Mouse (Mus musculus): ENCODE data around the gene Ciita.

The Ciita gene

DNA sequence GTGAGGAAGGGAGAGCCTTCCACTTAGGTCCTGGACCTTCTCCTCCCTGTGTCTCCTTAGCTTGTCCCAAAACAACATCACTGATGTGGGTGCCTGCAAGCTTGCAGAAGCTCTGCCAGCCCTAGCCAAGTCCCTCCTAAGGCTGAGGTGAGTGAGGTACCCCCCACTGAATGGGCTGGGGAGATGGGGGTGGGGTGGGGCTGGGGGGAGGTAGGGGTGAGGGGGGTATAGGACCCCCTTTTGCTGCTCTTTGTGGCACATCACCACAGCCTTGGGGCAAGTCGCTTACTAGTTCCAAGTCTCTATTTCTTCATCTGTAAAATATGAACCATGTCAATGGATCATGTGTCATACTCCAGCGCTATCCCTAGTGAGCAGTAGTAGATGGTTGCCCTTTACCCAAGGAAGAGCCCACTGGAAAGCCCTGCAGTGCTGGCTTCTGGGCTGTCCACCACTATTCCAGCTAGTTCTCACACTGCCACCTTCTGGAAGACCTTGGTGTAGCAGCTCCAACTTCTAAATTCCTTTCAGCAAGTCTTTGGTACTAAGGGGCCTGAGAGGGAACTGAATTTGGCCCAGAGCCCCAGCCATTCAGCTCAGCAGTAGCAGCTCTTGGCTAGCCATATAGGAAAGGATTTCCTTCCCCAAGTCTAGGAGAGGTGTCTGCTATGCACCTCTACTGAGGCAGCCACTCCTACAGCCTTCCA lies 41.2 kb downstream of the Ciita start:
- peak; percentile 70 for DNase-seq

DNA sequence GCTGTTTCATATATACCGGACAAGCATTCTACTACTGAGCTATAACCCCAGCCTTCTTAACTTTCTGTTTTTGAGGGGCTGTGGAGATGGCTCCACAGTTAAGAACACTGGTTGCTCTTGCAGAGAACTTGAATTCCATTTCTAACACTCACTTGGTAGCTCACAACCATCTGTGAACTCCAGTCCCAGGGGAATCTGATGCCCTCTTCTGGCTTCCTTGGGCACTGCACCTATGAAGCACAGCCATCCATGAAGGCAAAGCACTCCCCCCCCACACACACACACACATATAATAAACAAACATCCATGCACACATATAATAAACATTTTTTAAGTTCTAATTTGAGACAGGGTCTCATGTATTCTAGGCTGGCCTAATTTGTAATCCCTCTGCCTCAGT lies 43.0 kb downstream of the Ciita start:
- DNase-seq: peak; percentile 64

- no peak for DNase-seq
These were observed 43.8 kb downstream of the Ciita start for GRCm38 (mm10) chr16:10523650-10524049.

DNA sequence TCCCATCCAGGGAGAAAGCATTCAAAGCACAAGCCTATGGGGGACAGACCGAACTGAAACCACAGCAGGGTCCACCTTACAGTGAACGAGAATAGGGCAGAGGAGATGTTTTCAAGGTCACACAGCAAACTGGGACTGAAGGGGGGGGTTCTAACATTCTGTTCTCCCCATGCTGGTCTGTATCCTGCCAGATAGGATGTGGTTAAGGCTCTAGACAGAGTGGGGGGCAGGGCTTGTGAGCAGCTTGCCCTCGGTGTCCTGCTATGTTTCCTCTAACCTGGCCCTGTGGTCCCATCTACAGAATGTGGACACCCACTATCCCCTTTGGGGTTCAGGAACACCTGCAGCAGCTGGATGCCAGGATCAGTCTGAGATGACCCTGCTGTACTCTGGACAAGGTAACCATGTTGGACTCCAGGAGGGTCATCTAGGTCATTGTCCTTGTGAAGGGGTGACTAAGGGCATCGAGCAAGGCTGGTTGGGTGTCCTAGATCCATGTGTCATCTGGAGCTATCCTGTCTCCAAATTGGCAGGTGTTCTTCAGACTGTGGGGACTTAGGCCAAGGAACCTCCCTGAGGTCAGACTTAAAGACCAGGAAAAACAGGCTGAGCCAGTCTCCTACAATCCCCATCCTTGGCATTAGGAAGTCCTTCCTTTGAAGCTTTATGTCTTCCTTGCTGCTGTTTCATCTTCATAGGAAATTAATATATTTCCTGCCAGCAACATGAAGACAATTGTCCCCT lies 45.2 kb downstream of the Ciita start:
- no peak for DNase-seq

DNA sequence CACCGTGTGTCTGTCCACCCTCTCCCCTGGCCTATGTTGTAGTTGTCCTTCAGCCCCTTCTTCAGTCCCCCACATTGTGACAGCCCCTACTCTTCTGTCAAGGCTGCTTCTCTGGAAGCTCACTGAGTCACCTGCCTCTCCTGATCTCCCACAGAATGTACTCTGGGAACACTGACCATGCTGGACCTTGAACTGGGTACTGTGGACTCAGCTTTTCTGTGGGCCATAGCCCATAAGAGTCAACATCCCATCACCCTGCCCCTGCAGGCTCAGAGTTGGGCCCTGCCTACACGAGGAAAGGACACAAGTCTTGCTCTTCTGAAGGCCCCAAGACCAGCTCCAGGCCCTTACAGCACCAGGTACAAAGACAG lies 45.7 kb downstream of the Ciita start:
- no peak for DNase-seq

DNA sequence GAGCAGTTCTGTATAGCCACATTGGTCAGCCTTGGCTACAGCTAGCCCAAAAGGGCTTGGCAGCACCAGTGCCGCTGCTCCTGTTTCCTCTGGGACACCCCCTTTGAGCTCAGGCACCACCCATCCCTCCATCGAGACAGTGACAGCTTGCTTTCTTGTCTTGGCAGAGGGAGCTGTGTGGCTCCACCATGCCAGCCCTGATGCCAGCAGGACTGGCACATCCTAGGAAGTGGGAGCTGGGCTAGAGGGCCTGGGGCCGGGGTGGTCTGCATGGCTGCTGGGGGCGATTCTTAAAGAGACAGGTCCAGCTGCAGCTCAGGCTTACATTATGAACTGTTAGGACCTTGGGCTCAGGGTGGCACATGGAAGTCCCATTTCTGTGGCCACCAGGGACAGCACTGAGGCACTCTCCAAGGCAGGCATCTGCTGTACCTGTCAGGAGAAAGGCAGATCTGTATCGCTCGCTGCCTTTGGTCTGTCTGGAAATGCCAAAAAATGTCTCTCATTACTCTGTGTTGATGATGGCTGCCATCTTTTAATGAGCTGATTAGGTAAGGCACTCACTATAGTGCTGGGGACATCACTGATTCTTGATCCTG lies 47.3 kb downstream of the Ciita start:
- DNase-seq: no peak

DNA sequence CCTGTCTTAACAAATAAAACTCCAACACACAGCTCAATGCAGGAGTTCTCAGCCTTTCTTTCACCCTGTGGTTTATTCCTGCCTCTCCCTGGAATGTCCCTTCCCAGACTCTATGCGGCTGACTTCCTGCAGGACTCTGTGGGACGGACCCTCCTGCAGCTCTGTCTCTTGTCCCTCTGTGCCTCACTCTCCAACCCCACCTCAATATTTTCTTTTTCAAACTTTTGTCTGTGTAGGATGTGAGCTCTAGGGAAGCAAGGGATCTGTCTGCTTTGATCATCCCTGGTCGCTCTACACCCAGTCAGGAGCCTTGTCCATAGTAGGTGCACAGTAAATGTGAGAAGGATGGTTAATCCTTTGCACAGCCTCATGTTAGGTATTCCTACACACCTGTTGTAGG lies 48.5 kb downstream of the Ciita start:
- DNase-seq: no peak

DNA sequence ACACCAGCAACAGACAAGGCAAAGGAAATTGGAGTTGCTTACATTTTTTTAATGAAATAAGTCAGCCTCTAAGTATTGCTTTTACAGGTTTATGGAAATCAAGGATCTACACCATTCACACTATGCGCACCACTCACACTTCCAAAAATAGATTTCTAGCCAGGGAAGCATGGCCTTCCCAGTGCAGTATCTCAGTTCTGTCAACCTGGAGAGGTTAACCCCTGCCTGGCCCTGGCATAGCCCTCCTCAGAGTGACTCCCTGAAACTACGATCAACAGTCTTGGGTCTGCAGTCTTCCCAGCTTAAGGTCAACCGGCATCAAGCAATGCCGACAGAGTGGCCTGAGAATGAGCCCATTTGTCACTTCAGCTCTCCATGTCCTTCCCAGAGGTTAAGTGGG lies 50.3 kb downstream of the Ciita start:
- DNase-seq: no peak

GRCm38 (mm10) chr16:10533781-10534180 lies 53.9 kb downstream of the Ciita start:
- DNase-seq: no peak

- no peak for DNase-seq
These were observed 54.7 kb downstream of the Ciita start for GRCm38 (mm10) chr16:10534567-10534966.

GRCm38 (mm10) chr16:10536323-10536722 lies 56.5 kb downstream of the Ciita start:
- DNase-seq: no peak

DNA sequence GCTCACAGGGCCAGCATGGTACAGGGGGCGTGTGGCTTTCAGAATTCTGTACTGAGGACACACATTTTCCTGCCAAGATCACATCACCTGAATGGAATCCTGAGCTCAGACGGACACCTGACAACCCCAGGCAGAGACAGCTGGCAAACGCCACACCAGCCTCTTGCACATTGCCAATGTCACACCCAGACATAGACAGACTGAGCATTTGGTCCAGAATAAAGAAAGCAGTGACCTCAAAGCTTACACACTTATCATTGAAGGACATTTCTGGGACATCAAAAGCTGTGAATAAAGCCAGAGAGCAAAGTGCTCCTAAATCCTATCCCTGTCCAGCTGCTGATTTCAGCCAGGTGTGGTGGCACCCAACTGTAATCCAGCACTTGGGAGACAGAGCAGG lies 57.1 kb downstream of the Ciita start:
- DNase-seq: no peak

DNA sequence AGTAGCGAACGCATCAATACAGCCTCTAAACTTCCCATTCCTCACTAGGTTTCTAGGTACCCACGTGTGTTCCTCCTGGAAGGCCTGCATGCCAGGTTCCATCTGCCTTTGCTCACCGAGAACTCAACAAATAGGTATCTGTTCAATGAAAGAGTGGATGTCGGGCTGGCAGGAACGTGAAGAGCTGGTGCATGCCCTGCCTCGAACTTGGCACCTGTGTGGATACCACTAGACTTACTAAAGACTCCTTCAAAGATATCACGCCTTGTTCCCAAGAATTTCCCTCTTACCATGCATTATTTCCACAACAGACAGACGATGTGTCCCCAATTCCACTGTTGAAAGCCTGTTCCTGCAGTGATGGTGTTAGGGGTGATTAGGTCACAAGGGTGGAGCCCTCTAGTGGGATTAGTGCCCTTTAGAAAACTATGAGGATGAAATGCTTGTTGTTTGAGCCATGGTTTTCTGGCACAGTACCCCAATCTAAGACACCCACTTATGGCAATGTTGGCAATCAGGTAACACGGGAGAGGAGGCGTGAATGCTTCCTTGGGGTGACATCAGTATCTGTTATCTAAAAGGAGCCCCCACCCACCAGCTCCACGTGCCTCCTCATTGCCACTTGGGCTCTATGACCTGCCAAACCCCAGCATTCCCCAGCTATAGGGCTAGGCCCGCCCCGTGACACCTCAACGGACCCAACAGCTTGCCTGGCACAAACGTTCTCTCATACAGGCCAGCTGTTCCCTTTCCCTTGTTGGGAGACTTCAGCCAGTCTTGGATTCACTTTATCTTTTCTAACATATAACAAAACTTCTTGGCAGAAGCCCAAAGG lies 61.1 kb downstream of the Ciita start:
- DNase-seq: no peak

- peak; percentile 17 for DNase-seq
These were observed 61.7 kb downstream of the Ciita start for GRCm38 (mm10) chr16:10541598-10541930.

DNA sequence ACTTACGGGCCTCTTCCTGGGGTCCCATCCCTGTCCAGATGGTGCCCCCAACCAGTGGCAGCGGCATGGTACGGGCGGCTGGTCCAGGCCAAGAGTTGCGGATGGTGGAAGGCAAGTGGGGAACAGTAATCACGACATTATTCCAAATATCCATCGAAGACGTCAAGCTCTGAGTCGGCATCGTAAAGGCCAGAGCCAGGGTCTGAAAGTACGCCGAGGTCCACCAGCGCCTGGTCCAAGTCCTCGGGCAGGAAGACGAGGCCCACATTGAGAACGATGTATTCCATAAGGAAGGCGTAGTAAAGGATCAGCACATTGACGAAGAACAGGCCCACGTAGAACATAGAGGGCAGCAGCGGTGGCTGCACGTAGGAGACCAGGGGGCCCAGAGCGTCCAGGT lies 62.4 kb downstream of the Ciita start:
- no peak for DNase-seq

GRCm38 (mm10) chr16:10542698-10543365 lies 63.0 kb downstream of the Ciita start, which contains the start of gene Dexi:
Dexi (minus strand) TSS chr16:10543054.
- peak; percentile 98 for DNase-seq

GRCm38 (mm10) chr16:10544995-10545622 lies 65.2 kb downstream of the Ciita start, which contains the start of gene Clec16a:
Clec16a (plus strand) TSS chr16:10545339.
- DNase-seq: peak; percentile 97

GRCm38 (mm10) chr16:10546865-10547264 lies 67.0 kb downstream of the Ciita start:
- no peak for DNase-seq

DNA sequence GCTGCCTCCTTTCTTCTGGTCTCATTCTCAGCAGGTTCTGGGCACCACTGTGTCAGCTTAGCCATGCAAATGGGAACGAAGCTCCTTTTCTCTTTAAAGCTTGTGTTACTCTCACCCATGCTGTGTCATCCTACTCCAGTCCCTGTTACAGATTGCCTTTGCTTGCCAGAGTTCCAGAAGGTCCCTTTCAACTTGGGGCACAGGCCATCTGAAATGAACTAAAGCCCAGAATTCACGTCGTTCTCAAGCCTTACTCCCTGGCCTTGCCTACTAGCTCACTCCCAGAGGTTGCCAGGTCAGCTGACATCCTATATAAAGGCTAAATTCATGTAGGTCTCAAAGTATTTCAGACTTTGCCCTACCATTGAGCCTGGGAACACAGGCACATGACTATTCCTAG lies 69.1 kb downstream of the Ciita start:
- no peak for DNase-seq

DNA sequence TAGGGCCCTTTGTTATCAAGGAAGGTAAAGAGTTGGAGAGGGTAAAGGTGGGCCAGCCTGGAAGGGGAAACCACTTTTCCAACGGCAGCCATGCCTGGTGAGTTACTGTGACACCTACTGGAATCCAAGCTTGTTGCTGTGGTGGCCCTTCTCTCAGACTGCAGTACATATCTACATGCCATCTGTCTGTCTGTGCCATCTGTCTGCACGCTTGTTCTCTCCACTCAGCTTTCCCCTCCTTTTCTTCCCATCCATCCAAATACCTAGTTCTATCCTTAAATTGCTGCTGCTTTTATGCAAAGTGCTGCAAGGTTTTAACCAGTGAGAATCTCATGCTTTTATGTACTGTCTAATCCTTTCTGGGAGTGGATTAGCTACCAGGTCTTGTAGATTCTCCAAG lies 69.7 kb downstream of the Ciita start:
- DNase-seq: no peak

- DNase-seq: no peak
These were observed 71.7 kb downstream of the Ciita start for GRCm38 (mm10) chr16:10551592-10551991.

- no peak for DNase-seq
These were observed 74.0 kb downstream of the Ciita start for GRCm38 (mm10) chr16:10553858-10554257.
